Mouse (Mus musculus): Measurements from ENCODE around the gene Gm13889.

Gm13889 gene
- long read RNA-seq, experiment 1, result 0 reads
- long read RNA-seq, experiment 2, partial matches to known transcripts, result 0 of 1 reads
- long read RNA-seq, experiment 2, other reads (novel, unspliced or antisense), result 0 of 1 reads

- intact Hi-C loops (cut with DNase I), result loop anchor here (5.0 kb wide), 1 partner anchor 75 kb away; no protein-coding TSS in a partner anchor
These were observed at the start of gene Gm13889 for GRCm38 (mm10) chr2:93956908-93957784. Gm13889 (minus strand) TSS chr2:93957201.

DNA sequence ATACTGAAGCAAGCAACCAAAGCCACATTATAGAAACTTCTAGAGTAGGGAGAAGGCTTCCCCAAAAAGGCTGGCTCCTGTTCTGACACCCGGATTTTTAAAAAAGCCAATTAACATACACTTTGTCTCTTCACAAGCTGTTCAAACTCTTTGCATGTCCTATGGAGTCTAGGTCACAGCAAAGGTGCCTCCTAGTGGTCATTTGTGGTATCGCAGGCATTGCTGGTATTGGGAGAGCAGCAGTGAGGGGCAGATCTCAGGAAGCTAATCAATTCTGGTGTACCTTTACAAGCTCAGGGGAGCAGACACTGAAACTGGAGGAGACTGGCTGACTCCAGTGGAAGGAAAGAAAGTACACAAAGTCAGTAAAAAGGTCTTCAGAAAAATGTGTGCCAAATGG lies 45.3 kb upstream of the Gm13889 start:
- intact Hi-C loops (cut with DNase I), result no loop called here

DNA sequence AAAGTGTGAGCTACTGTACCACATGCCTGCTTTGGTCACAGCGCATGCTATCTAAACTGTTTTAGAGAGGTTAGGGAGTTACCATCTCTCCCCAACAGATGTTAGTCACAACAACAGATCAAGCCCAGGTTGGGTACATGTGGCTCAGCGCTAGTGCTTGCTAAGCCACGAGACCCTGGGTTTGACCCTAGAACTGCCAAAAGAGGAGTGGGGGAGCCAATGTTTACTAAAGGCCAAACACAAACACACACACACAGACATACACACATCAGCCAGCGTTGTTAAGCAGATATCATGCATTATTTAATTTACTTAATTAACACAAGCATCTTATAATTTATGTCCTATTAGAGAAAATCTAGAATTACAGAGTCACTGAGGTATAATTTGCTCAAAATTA lies 44.9 kb upstream of the Gm13889 start:
- intact Hi-C loops (cut with DNase I), result loop anchor here (1.0 kb wide), 1 partner anchor 131 kb away; no protein-coding TSS in a partner anchor

DNA sequence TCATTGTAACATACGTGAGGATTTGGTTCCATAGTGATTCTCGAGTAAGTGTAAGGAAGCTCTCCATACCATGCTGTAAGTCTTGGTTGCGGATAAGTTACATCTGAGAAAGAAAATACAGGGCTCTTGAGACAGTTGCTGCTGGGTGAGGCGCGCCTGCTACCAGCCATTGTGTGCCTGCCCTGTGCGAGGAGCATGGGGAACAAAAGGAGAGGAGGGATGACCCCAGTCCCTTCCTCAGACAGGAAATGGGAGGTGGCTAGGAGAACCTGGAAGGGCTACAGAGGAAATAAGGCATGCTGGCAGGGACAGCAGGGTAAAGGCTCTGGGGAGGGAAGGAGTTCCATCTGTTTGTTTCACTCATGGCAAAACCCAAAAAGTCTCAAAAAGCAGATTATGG lies 44.4 kb upstream of the Gm13889 start:
- intact Hi-C loops (cut with DNase I), result loop anchor here (1.0 kb wide), 1 partner anchor 130 kb away; no protein-coding TSS in a partner anchor

DNA sequence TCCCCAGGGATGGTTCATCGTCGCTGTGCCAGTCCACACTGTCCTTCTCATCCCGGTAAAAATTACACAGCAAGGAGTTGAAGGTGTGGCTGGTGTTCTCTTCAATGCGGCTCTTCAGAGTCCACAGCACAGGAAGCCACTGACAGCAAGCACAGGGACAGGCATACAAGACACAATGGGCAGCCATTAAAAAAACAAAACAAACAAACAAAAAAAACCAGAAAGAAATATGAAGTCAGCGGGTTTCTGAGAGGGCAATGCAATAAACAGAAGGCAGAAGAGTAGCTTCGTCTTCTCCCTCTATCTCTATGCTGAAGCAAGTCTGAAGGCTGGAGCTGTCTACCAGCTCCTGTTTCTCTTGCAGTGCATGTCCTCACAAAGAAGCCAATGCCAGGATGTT lies 39.3 kb upstream of the Gm13889 start, which contains the start of gene Gm27027:
Gene Gm27027 (minus strand): TSS at position 101 of the 400 bp plus-strand sequence.
- intact Hi-C loops (cut with DNase I), result no loop called here

GRCm38 (mm10) chr2:93992810-93993209 lies 35.8 kb upstream of the Gm13889 start:
- intact Hi-C loops (cut with DNase I), result no loop called here

DNA sequence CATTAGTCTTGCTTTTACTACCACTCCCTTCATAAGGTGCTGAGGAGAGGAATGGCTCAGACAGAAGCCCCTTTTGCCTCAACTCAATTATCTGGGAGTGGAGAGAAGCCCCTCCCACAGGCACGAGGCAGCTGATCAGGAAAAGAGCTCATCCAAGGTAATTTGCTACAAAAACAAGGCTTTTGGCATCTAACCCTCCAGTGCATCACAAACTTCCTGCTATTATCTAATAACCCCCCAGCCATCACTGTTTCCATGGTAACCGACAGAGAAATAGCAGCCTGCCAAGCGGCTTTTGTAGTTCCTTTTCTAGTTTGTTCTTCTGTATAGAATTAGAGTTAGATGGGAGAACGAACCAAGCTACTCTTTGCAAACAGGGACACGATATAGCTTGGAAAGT lies 35.3 kb upstream of the Gm13889 start:
- intact Hi-C loops (cut with DNase I), result no loop called here

- intact Hi-C loops (cut with DNase I), result no loop called here
These were observed 34.3 kb upstream of the Gm13889 start for GRCm38 (mm10) chr2:93991336-93991735.

- intact Hi-C loops (cut with DNase I), result no loop called here
These were observed 31.4 kb upstream of the Gm13889 start for GRCm38 (mm10) chr2:93988440-93988839.

- intact Hi-C loops (cut with DNase I), result no loop called here
These were observed 25.6 kb upstream of the Gm13889 start for GRCm38 (mm10) chr2:93982457-93983235.

- intact Hi-C loops (cut with DNase I), result no loop called here
These were observed 22.5 kb upstream of the Gm13889 start for GRCm38 (mm10) chr2:93979249-93980120.

GRCm38 (mm10) chr2:93976436-93977252 lies 19.6 kb upstream of the Gm13889 start:
- intact Hi-C loops (cut with DNase I), result no loop called here

DNA sequence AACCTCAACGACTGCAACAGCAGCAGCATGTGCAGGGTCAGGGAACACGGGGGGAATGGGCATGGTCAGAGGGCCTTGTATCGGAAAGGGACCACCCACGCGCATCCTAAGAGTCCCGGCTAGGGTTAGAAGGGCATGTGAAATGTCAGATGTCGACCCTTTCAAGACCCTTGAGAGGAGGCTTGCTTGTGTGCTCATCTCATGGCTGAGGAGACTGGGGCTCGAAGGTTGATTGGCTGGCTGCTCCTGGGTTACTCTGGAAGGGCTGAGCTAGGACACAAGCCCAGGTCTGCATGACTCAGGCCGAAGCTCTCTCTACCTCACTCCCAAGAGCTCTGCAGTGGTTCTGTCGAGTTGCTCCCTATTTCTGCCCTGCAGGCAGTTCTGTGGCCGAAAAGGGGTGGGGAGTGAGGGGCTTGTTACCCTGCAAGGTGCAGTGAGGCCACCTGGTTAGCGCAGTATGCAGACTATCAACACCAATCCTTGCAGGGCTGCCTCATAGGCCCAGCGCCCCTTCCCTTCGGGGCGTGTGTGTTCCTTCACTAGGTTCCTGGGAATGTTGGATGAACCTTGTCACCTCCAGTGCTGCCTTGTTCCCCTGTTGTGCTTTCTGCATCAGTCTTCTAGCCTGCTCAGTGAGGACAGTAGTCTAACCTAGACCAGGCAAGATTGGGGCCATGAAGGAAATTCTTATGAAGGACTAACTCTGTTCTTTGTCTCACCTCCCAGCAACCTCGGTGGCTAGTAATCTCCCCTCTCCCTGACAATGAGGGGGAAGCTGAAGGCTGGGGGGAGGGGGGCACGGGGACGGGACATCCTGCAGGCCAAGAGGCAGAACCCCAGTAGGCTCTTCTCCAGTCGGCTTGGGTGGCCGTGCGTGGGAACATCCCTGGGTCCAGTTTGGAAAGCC lies 18.8 kb upstream of the Gm13889 start:
- intact Hi-C loops (cut with DNase I), result no loop called here

DNA sequence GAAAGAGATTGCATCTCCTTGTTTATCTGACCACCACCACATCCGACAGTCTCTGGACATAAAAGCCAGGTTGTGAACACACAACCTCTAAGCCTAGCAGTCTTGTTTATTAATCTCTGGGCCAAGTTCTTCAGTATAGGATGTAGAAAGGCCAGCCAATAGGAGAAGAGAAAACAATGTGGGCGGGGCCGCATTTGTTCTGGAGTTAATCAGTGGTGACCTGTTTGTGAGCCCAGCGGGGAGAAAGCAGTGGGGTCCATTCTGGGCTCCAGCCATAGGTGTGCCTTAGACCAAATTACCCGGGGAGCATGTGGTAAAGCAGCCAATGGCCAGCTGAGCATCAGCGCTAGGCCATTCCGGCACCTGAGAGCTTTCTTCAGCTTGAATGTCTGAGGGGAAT lies 18.0 kb upstream of the Gm13889 start:
- intact Hi-C loops (cut with DNase I), result no loop called here

DNA sequence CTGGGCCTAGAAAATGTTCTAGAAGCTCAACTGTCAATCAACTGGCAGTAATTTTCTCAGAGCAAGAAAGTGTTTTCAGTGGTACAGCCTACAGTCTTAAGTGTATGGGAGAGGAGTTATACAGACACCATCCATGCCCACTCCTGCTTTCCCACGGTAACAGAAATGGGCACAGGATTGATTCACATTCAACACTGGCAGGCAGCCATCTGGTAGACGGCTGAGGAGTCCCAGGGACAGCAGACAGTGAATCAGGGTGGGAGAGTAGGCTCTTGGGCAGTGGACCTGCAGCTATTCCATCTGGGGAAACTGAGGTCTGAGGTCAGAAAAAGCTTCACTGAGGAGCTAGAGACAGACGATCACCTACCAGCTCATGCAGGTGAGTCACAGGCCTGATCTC lies 14.6 kb upstream of the Gm13889 start:
- intact Hi-C loops (cut with DNase I), result no loop called here

GRCm38 (mm10) chr2:93964494-93965160 lies 7.6 kb upstream of the Gm13889 start:
- intact Hi-C loops (cut with DNase I), result no loop called here

DNA sequence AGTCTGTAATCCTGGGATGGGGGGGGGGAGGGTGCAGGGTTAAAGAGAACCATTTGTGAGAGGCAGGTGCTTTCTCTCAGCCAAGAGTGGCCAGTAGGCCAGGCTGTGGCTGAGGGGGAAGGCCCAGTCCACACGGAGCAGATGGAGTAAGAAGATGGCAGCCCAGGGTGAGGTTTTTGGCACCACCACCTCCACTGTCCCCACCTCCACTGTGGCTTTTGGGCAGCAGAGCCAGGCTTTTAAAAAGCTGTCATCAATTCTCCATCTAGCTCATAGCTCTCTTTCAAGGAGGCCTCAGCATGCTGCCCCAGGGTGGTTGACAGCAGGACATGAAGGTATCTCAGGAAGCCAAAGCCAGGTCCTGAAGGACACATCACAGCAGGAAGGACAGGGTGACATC lies 6.8 kb upstream of the Gm13889 start:
- intact Hi-C loops (cut with DNase I), result no loop called here

- intact Hi-C loops (cut with DNase I), result no loop called here
These were observed 4.7 kb upstream of the Gm13889 start for GRCm38 (mm10) chr2:93961716-93962115.
